ENCODE assay signal across 12 mouse cellular contexts in the genomic region with DNA sequence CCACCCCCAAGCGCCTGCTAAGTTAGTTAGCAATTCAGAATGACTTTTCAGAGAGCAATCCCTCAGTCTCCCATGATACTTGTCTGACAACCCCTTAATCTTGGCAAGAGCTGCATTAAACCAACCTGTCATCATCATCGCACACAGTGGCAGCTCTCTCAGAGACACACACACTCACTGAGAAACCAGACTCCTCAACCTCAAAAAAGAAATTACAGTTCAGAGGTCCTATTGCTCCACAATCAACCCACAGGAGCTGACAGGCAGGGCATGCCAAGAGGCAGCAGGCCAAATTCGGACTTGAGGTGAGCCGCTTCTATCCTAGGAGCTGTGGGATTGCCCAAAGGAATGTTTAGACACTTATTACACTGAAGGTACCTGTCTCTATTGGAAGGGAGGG.
DNase-seq lines count a peak whose midpoint lies in the region; ATAC-seq lines count a peak whose summit lies in the region.
"Had no signal": no experiment of that assay in that cellular context is flagged by ENCODE, and none has a peak within 500 bp of the region (broad histone marks: within the 10 kb centered on the region; RNA-seq: fewer than 3 reads in every experiment).

No protein-coding gene starts in this region.

- no peak for ATAC-seq in cerebellum, adult (ENCODE audit: insufficient number of reproducible peaks, low FRiP score, low TSS enrichment)
- ATAC-seq in midbrain, embryonic 14.5 days (ENCODE audit: low FRiP score, low TSS enrichment), result no peak

- no peaks in the 10 kb centered on the region for H3K36me3 ChIP-seq in midbrain, embryonic 14.5 days (ENCODE audit: control insufficient read depth, insufficient read depth, low read length)
- H3K36me3 ChIP-seq in midbrain, embryonic 10.5 days, result no peaks in the 10 kb centered on the region
- H3K36me3 ChIP-seq in limb, embryonic 10.5 days, result no peaks in the 10 kb centered on the region
- H3K36me3 ChIP-seq: G1E had no signal

- H3K4me1 ChIP-seq in midbrain, embryonic 14.5 days (ENCODE audit: control insufficient read depth, insufficient read depth, low read length), result 0 out of 2 replicates have a peak, but pooled peaks cover 5% of the 10 kb centered on the region
- no peaks in the 10 kb centered on the region for H3K4me1 ChIP-seq in midbrain, embryonic 10.5 days
- peaks cover 14% of the 10 kb centered on the region for H3K4me1 ChIP-seq in limb, embryonic 10.5 days

- H3K9me3 ChIP-seq in midbrain, embryonic 14.5 days (ENCODE audit: control insufficient read depth, low read length), result peaks cover 4% of the 10 kb centered on the region; the same call in 1 of the 2 replicates
- H3K9me3 ChIP-seq in midbrain, embryonic 10.5 days (replicated peaks), result 0 out of 2 replicates have a peak, but pooled peaks cover 4% of the 10 kb centered on the region
- no peaks in the 10 kb centered on the region for H3K9me3 ChIP-seq in limb, embryonic 10.5 days (replicated peaks)
- H3K9me3 ChIP-seq: G1E had no signal

- intact Hi-C loops in heart, postnatal 14 days (cut with DNase I), result no loop called here

- H3K4me3 ChIP-seq in midbrain, embryonic 14.5 days (replicated peaks; ENCODE audit: low read depth, low read length), result no peak overlapping the region
- H3K4me3 ChIP-seq in midbrain, embryonic 10.5 days, result no peak overlapping the region
- H3K4me3 ChIP-seq in limb, embryonic 10.5 days, result no peak overlapping the region
- H3K4me3 ChIP-seq: layer of hippocampus, adult 2 months had no signal

- no peaks in the 10 kb centered on the region for H3K27me3 ChIP-seq in midbrain, embryonic 14.5 days (ENCODE audit: control insufficient read depth, insufficient read depth, low read length)
- H3K27me3 ChIP-seq in midbrain, embryonic 10.5 days (ENCODE audit: low read depth, poor library complexity, severe bottlenecking), result no peaks in the 10 kb centered on the region
- H3K27me3 ChIP-seq in limb, embryonic 10.5 days (ENCODE audit: low read depth, poor library complexity, severe bottlenecking), result no peaks in the 10 kb centered on the region

- no peak overlapping the region for H3K27ac ChIP-seq in midbrain, embryonic 14.5 days (replicated peaks; ENCODE audit: low read depth, low read length)
- H3K27ac ChIP-seq in midbrain, embryonic 10.5 days (replicated peaks), result no peak overlapping the region
- H3K27ac ChIP-seq in limb, embryonic 10.5 days, result peak overlapping the region; percentile 53; the same call in 1 of the 2 replicates
- H3K27ac ChIP-seq: layer of hippocampus, adult 2 months had no signal

- peak; percentile 71 to 74 for DNase-seq in cerebellum, postnatal 10 days
- peak; percentile 16 to 43 for DNase-seq in heart, postnatal 14 days
- no peak for DNase-seq in heart, adult 9 months (ENCODE audit: low spot score in 2 of 2)
- peak; percentile 11 for DNase-seq in midbrain, embryonic 14.5 days
- DNase-seq in midbrain, embryonic 10.5 days (ENCODE audit: low spot score), result no peak
- DNase-seq in limb, embryonic 10.5 days (ENCODE audit: low spot score), result no peak
- no peak for DNase-seq in thymus, postnatal 10 days (ENCODE audit: low spot score in 2 of 2)
- DNase-seq: cerebellum, adult 8-10 months; lung, adult 2 months had no signal

- no peak overlapping the region for H3K9ac ChIP-seq in midbrain, embryonic 14.5 days (replicated peaks; ENCODE audit: low read length)

- WGBS in midbrain, embryonic 14.5 days, result 54% methylated on average over 4 of the region's 4 CpGs
- 69% methylated on average over 4 of the region's 4 CpGs for WGBS in midbrain, embryonic 10.5 days
- 53% methylated on average over 4 of the region's 4 CpGs for WGBS in limb, embryonic 10.5 days

- no peak overlapping the region for H3K4me2 ChIP-seq in midbrain, embryonic 14.5 days (ENCODE audit: low read length)

Comparison
In these comparisons a context has a peak if more than half of its experiments do, and no peak if none do; other contexts are left out.
1. DNase-seq: peak in cerebellum, postnatal 10 days (2 of 2), heart, postnatal 14 days (2 of 2) and midbrain, embryonic 14.5 days (single experiment); none in heart, adult 9 months (0 of 2), midbrain, embryonic 10.5 days (single experiment), limb, embryonic 10.5 days (single experiment) and thymus, postnatal 10 days (0 of 2).